Mouse (Mus musculus): ENCODE data around the gene Chrm3. TPM values are rescaled to one million over a fixed set of nuclear protein-coding genes. Genes with fewer than 3 reads are reported as not detected.

The Chrm3 gene
- under 1 TPM in 1 of 2 experiments, not detected in 1; 0.69 TPM for polyA plus RNA-seq (2017; shearing (Covaris generic))

GRCm38 (mm10) chr13:10360777-10361176 is at the start of gene Chrm3:
Chrm3 (minus strand) TSS chr13:10360847.

